Mouse (Mus musculus) heart, embryonic 12.5 days (tissue): ENCODE data around the gene Cygb. TPM values are rescaled to one million over a fixed set of nuclear protein-coding genes. Genes with fewer than 3 reads are reported as not detected.

ENCODE experiments used
- ATAC-seq: fragments of 200-750 bp; cut with Nextera tagmentation; 2 replicates; pipeline ENCODE4 v1.8.0; 2017; ENCODE audit warnings: moderate TSS enrichment, moderate library complexity; ENCODE audit not compliant: insufficient number of reproducible peaks, low FRiP score
- H3K27ac ChIP-seq: fragments of 300-500 bp; sonication (generic); 2 replicates; pipeline ENCODE4 v1.5.1; 2016; ENCODE audit warnings: mild to moderate bottlenecking, moderate library complexity; ENCODE audit not compliant: poor library complexity, severe bottlenecking
- H3K27me3 ChIP-seq: fragments of 300-500 bp; sonication (generic); replicated peaks from 2 replicates; pipeline ENCODE4 v1.6.1; 2016; ENCODE audit warnings: mild to moderate bottlenecking, moderate library complexity
- H3K36me3 ChIP-seq: fragments of 300-500 bp; sonication (generic); 2 replicates; pipeline ENCODE4 v1.6.1; 2016; ENCODE audit warnings: mild to moderate bottlenecking, moderate library complexity
- H3K4me1 ChIP-seq: fragments of 300-500 bp; sonication (generic); replicated peaks from 2 replicates; pipeline ENCODE4 v1.6.1; 2016; ENCODE audit warnings: mild to moderate bottlenecking
- H3K4me2 ChIP-seq: fragments of 300-500 bp; sonication (generic); 2 replicates; pipeline ENCODE4 v1.6.1; 2016; ENCODE audit warnings: mild to moderate bottlenecking, moderate library complexity
- H3K4me3 ChIP-seq: fragments of 300-500 bp; sonication (generic); 2 replicates; pipeline ENCODE4 v1.5.1; 2016; ENCODE audit warnings: mild to moderate bottlenecking
- H3K9ac ChIP-seq: fragments of 300-500 bp; sonication (generic); 2 replicates; pipeline ENCODE4 v1.6.1; 2016; ENCODE audit warnings: mild to moderate bottlenecking, moderate library complexity
- H3K9me3 ChIP-seq: fragments of 300-500 bp; sonication (generic); replicated peaks from 2 replicates; pipeline ENCODE4 v1.6.1; 2016; ENCODE audit warnings: mild to moderate bottlenecking, moderate library complexity
- WGBS: fragments of 180-500 bp; shearing (Covaris S2); methylation state at CpG from one replicate; pipeline ENCODE4 v1.1.7; 2016; 5-methylcytosine and 5-hydroxymethylcytosine counted together
- polyA plus RNA-seq: library from polyadenylated mRNA; unstranded; fragments of >200 nt; fragmentation: Nextera tagmentation; extraction: Ambion mirVana; gene quantifications from 2 replicates; pipeline ENCODE4 v1.2.1, GENCODE M21; 2016

The Cygb gene
- polyA plus RNA-seq, 1 experiment from 2014 or later, result 1.4 TPM

DNA sequence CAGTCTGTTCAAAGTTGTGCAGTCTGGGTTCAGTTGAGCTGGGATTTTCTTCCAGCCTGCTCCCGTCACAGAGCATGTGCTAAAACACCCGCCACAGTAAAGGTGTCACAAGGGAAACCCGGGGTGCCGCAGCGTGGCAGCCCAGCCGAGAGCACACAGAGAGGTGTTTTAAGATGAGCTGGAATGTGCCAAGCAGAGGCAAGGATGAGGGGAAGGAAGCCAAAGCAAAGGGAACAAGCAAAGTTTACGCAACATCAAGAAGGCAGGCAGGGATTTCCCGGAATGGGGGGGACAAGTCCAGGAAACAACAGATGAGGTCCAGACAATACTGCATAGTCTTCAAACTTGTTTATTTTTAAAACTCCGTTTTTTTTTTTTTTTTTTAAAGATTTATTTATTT is 12.5 kb upstream of the Cygb start:
- Histone ChIP-seq H3K4me2 (no peak overlapping the region), H3K4me3 (no peak overlapping the region), H3K27me3 (0 out of 2 replicates have a peak, but pooled peaks cover 22% of the 10 kb centered on the region), H3K27ac (no peak overlapping the region), H3K9ac (no peak overlapping the region), H3K36me3 (no peaks in the 10 kb centered on the region), H3K4me1 (peaks cover 48% of the 10 kb centered on the region), H3K9me3 (no peaks in the 10 kb centered on the region)
- no peak for ATAC-seq
- WGBS, result 56% methylated on average over 9 of the region's 9 CpGs

GRCm38 (mm10) chr11:116665289-116665688 is 11.2 kb upstream of the Cygb start:
- ATAC-seq, result no peak
- Histone ChIP-seq H3K4me1 (peaks cover 56% of the 10 kb centered on the region), H3K4me2 (no peak overlapping the region), H3K27me3 (0 out of 2 replicates have a peak, but pooled peaks cover 22% of the 10 kb centered on the region), H3K4me3 (no peak overlapping the region), H3K9ac (no peak overlapping the region), H3K27ac (no peak overlapping the region), H3K9me3 (no peaks in the 10 kb centered on the region), H3K36me3 (no peaks in the 10 kb centered on the region)
- WGBS, result 72% methylated on average over 10 of the region's 10 CpGs

- H3K9ac ChIP-seq, result peak overlapping the region; percentile 50; the same call in 1 of the 2 replicates
- peaks cover 64% of the 10 kb centered on the region for H3K4me1 ChIP-seq
- H3K4me3 ChIP-seq, result no peak overlapping the region
- no peak overlapping the region for H3K4me2 ChIP-seq
- no peaks in the 10 kb centered on the region for H3K36me3 ChIP-seq
- no peak overlapping the region for H3K27ac ChIP-seq
- 50% methylated on average over 8 of the region's 8 CpGs for WGBS
- no peaks in the 10 kb centered on the region for H3K9me3 ChIP-seq
- 0 out of 2 replicates have a peak, but pooled peaks cover 16% of the 10 kb centered on the region for H3K27me3 ChIP-seq
- no peak for ATAC-seq
Measured at GRCm38 (mm10) chr11:116661948-116662377, 7.8 kb upstream of the Cygb start.

- Histone ChIP-seq H3K36me3 (no peaks in the 10 kb centered on the region), H3K9me3 (no peaks in the 10 kb centered on the region), H3K9ac (peak overlapping the region; percentile 50), H3K4me1 (peaks cover 69% of the 10 kb centered on the region), H3K4me2 (no peak overlapping the region; the same call in 1 of the 2 replicates), H3K4me3 (no peak overlapping the region), H3K27ac (no peak overlapping the region), H3K27me3 (0 out of 2 replicates have a peak, but pooled peaks cover 16% of the 10 kb centered on the region)
- ATAC-seq, result no peak
- WGBS, result 23% methylated on average over 13 of the region's 13 CpGs
Measured at GRCm38 (mm10) chr11:116661291-116661947, 7.3 kb upstream of the Cygb start.

GRCm38 (mm10) chr11:116660181-116660580 is 6.1 kb upstream of the Cygb start:
- Histone ChIP-seq H3K4me2 (no peak overlapping the region), H3K4me3 (no peak overlapping the region), H3K4me1 (peaks cover 72% of the 10 kb centered on the region), H3K27ac (no peak overlapping the region), H3K27me3 (0 out of 2 replicates have a peak, but pooled peaks cover 16% of the 10 kb centered on the region), H3K9ac (0 out of 2 replicates have a peak overlapping the region, but pooled peaks have one; percentile 27), H3K9me3 (no peaks in the 10 kb centered on the region), H3K36me3 (no peaks in the 10 kb centered on the region)
- WGBS, result 42% methylated on average over 9 of the region's 9 CpGs
- no peak for ATAC-seq

- ATAC-seq, result no peak
- Histone ChIP-seq H3K4me3 (no peak overlapping the region), H3K27ac (no peak overlapping the region), H3K4me2 (no peak overlapping the region), H3K27me3 (peaks cover 26% of the 10 kb centered on the region), H3K4me1 (peaks cover 75% of the 10 kb centered on the region), H3K36me3 (no peaks in the 10 kb centered on the region), H3K9me3 (no peaks in the 10 kb centered on the region), H3K9ac (no peak overlapping the region)
- 71% methylated on average over 15 of the region's 15 CpGs for WGBS
Measured at GRCm38 (mm10) chr11:116659027-116659621, 5.0 kb upstream of the Cygb start.

- 62% methylated on average over 10 of the region's 10 CpGs for WGBS
- Histone ChIP-seq H3K27ac (peak overlapping the region; percentile 49), H3K4me3 (no peak overlapping the region), H3K9me3 (no peaks in the 10 kb centered on the region), H3K4me1 (peaks cover 73% of the 10 kb centered on the region), H3K36me3 (no peaks in the 10 kb centered on the region), H3K27me3 (peaks cover 31% of the 10 kb centered on the region), H3K9ac (no peak overlapping the region), H3K4me2 (peak overlapping the region; percentile 69; the same call in 1 of the 2 replicates)
- no peak for ATAC-seq
Measured at GRCm38 (mm10) chr11:116658238-116658637, 4.1 kb upstream of the Cygb start.

GRCm38 (mm10) chr11:116657311-116658223 is 3.5 kb upstream of the Cygb start:
- peak; percentile 93 for ATAC-seq
- 12% methylated on average over 21 of the region's 22 CpGs for WGBS
- peaks cover 67% of the 10 kb centered on the region for H3K4me1 ChIP-seq
- H3K4me3 ChIP-seq, result peak overlapping the region; percentile 40
- H3K27me3 ChIP-seq, result peaks cover 31% of the 10 kb centered on the region
- peak overlapping the region; percentile 64; the same call in 1 of the 2 replicates for H3K9ac ChIP-seq
- H3K9me3 ChIP-seq, result no peaks in the 10 kb centered on the region
- H3K27ac ChIP-seq, result peak overlapping the region; percentile 87
- no peaks in the 10 kb centered on the region for H3K36me3 ChIP-seq
- peak overlapping the region; percentile 69 for H3K4me2 ChIP-seq

GRCm38 (mm10) chr11:116656348-116657191 is 2.5 kb upstream of the Cygb start:
- Histone ChIP-seq H3K4me1 (peaks cover 57% of the 10 kb centered on the region), H3K4me3 (no peak overlapping the region), H3K9ac (0 out of 2 replicates have a peak overlapping the region, but pooled peaks have one; percentile 64), H3K36me3 (no peaks in the 10 kb centered on the region), H3K9me3 (no peaks in the 10 kb centered on the region), H3K27ac (peak overlapping the region; percentile 87; the same call in 1 of the 2 replicates), H3K4me2 (peak overlapping the region; percentile 69), H3K27me3 (peaks cover 36% of the 10 kb centered on the region)
- 61% methylated on average over 16 of the region's 16 CpGs for WGBS
- ATAC-seq, result no peak

GRCm38 (mm10) chr11:116653709-116654221 is 348 bp downstream of the Cygb start:
- H3K4me3 ChIP-seq, result peak overlapping the region; percentile 50
- H3K4me1 ChIP-seq, result peaks cover 43% of the 10 kb centered on the region
- H3K4me2 ChIP-seq, result peak overlapping the region; percentile 91
- no peak for ATAC-seq
- H3K9me3 ChIP-seq, result no peaks in the 10 kb centered on the region
- H3K27me3 ChIP-seq, result peaks cover 58% of the 10 kb centered on the region
- H3K9ac ChIP-seq, result peak overlapping the region; percentile 66
- H3K27ac ChIP-seq, result no peak overlapping the region
- under 1% methylated on average over 47 of the region's 47 CpGs for WGBS
- no peaks in the 10 kb centered on the region for H3K36me3 ChIP-seq
